Comparison of ENCODE assay signal across 8 mouse cellular contexts in the genomic region with DNA sequence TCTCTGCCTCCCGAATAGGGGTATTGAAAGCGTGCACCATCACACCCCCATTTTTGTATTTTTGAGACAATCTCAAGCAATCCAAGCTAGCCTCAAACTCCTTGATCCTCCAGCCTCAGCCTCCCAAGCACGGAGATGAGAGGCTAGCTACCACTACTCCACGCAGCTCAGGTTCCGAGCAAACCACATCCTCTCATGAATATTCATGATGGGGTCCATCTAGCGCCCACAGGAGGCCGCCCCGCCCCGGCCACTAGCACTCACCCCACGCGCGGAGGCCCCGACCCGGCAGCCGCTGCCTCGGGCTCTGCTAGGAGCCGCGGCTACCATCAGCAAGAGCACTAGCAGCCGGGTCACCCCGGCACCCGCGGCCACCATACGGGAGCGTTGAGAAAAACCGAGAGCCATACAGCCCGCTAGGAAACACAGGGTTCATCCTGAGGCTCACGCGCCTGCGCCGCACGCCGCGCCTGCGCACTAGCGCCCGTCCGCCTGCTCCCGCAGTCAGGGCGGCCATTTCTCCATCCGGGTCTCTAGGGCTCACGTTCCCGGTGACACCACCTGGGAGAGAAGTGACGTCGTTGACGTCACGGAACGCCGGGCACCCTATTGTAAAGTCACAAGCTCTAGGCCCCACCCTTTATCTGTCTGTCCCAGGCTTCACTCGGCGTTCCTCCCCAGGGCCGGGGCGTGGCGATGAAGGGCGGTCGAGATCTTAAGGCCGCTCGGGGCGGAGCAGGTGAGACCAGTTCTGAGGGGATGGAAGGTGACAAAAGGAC. TPM values are rescaled to one million over a fixed set of nuclear protein-coding genes. Genes with fewer than 3 reads are reported as not detected.
A peak's percentile ranks its signal among the peaks of the same experiment; 100 is the strongest.
DNase-seq lines count a peak whose midpoint lies in the region; ATAC-seq and TF ChIP-seq lines count a peak whose summit lies in the region.

A gene (minus strand): TSS at position 538 of the 779 bp plus-strand sequence.
A gene (plus strand): TSS at position 590 of the 779 bp plus-strand sequence.

- H3K36me3 ChIP-seq in G1E (replicated peaks) = peaks cover 45% of the 10 kb centered on the region
- peaks cover 4% of the 10 kb centered on the region for H3K36me3 ChIP-seq in forebrain, embryonic 16.5 days (ENCODE audit: control insufficient read depth, insufficient read depth)
- peaks cover 23% of the 10 kb centered on the region for H3K36me3 ChIP-seq in lung, embryonic 14.5 days (ENCODE audit: insufficient read depth)
- H3K36me3 ChIP-seq in thymus, adult 2 months (ENCODE audit: control insufficient read depth, insufficient read depth, low read length) = no peaks in the 10 kb centered on the region

- intact Hi-C loops in heart, postnatal 36 days (cut with DNase I) = loop anchor here (2.0 kb wide), 1 partner anchor 29 kb away; a partner anchor contains a TSS

- no peaks in the 10 kb centered on the region for H3K27me3 ChIP-seq in G1E (ENCODE audit: insufficient read depth, low read length)
- H3K27me3 ChIP-seq in forebrain, embryonic 16.5 days (replicated peaks; ENCODE audit: control insufficient read depth, insufficient read depth, low read length) = no peaks in the 10 kb centered on the region; the same call in 1 of the 2 replicates
- peaks cover 4% of the 10 kb centered on the region; the same call in 1 of the 2 replicates for H3K27me3 ChIP-seq in lung, embryonic 14.5 days (ENCODE audit: insufficient read depth, low read length)
- no peaks in the 10 kb centered on the region for H3K27me3 ChIP-seq in thymus, adult 2 months (ENCODE audit: control insufficient read depth, insufficient read depth, low read length)

- H3K4me1 ChIP-seq in G1E (ENCODE audit: insufficient read depth, low read depth, low read length) = peaks cover 32% of the 10 kb centered on the region
- H3K4me1 ChIP-seq in forebrain, embryonic 16.5 days (replicated peaks; ENCODE audit: control insufficient read depth, insufficient read depth, low read length) = peaks cover 24% of the 10 kb centered on the region
- peaks cover 7% of the 10 kb centered on the region for H3K4me1 ChIP-seq in lung, embryonic 14.5 days (ENCODE audit: insufficient read depth)
- H3K4me1 ChIP-seq in olfactory bulb, adult 2 months (ENCODE audit: control insufficient read depth, insufficient read depth, low read length) = peaks cover 29% of the 10 kb centered on the region
- peaks cover 17% of the 10 kb centered on the region for H3K4me1 ChIP-seq in thymus, adult 2 months (replicated peaks; ENCODE audit: control insufficient read depth, insufficient read depth, low read length)

- no peaks in the 10 kb centered on the region for H3K9me3 ChIP-seq in G1E (replicated peaks)
- H3K9me3 ChIP-seq in forebrain, embryonic 16.5 days (ENCODE audit: control insufficient read depth, low read length) = no peaks in the 10 kb centered on the region
- H3K9me3 ChIP-seq in lung, embryonic 14.5 days (ENCODE audit: low read depth, low read length) = no peaks in the 10 kb centered on the region

- under 1% methylated on average over 56 of the region's 58 CpGs for WGBS in forebrain, embryonic 16.5 days
- WGBS in lung, embryonic 14.5 days = under 1% methylated on average over 58 of the region's 58 CpGs
- under 1% methylated on average over 58 of the region's 58 CpGs for WGBS in olfactory bulb, adult 2 months
- under 1% methylated on average over 58 of the region's 58 CpGs for WGBS in thymus, adult 2 months

- peak; percentile 97 for ATAC-seq in G1E (ENCODE audit: extremely low read depth, insufficient number of reproducible peaks, low FRiP score, poor library complexity, severe bottlenecking)
- peak; percentile 97 for ATAC-seq in forebrain, embryonic 16.5 days
- peak; percentile 96 for ATAC-seq in lung, embryonic 14.5 days (ENCODE audit: insufficient read depth)

- no peak for TF ChIP-seq CTCF in G1E (IDR thresholded peaks at IDR 0.05; ENCODE audit: low read depth, low read length)
- TF ChIP-seq CTCF in layer of hippocampus, adult 2 months (conservative IDR thresholded peaks at IDR 0.05) = peak; percentile 42
- no peak for TF ChIP-seq CTCF in lung, embryonic 14.5 days (IDR thresholded peaks at IDR 0.05; ENCODE audit: low read depth)
- TF ChIP-seq CTCF in olfactory bulb, adult 2 months (IDR thresholded peaks at IDR 0.05; ENCODE audit: insufficient read depth, low read depth, low read length) = no peak
- peak; percentile 76; the same call in 1 of the 2 replicates for TF ChIP-seq CTCF in thymus, adult 2 months (IDR thresholded peaks at IDR 0.05; ENCODE audit: borderline replicate concordance, control insufficient read depth, extremely low read depth, insufficient read depth, low read length, poor library complexity)

- H3K9ac ChIP-seq in forebrain, embryonic 16.5 days (replicated peaks; ENCODE audit: low read depth, low read length) = peak within 1 kb of the TSS; percentile 97
- H3K9ac ChIP-seq in lung, embryonic 14.5 days = peak within 1 kb of the TSS; percentile 80

- H3K27ac ChIP-seq in forebrain, embryonic 16.5 days (ENCODE audit: low read length) = peak within 1 kb of the TSS; percentile 97
- H3K27ac ChIP-seq in layer of hippocampus, adult 2 months = peak within 1 kb of the TSS; percentile 99
- peak within 1 kb of the TSS; percentile 91 for H3K27ac ChIP-seq in lung, embryonic 14.5 days (ENCODE audit: low read depth)
- peak within 1 kb of the TSS; percentile 86 for H3K27ac ChIP-seq in olfactory bulb, adult 2 months (ENCODE audit: insufficient read depth, low read depth, low read length)
- H3K27ac ChIP-seq in thymus, adult 2 months (ENCODE audit: control insufficient read depth, insufficient read depth, low read length) = peak within 1 kb of the TSS; percentile 75

- peak within 1 kb of the TSS; percentile 85 for H3K4me3 ChIP-seq in G1E (ENCODE audit: low read depth, low read length)
- H3K4me3 ChIP-seq in forebrain, embryonic 16.5 days (replicated peaks; ENCODE audit: low read length) = peak within 1 kb of the TSS; percentile 87
- peak within 1 kb of the TSS; percentile 73 for H3K4me3 ChIP-seq in layer of hippocampus, adult 2 months
- peak within 1 kb of the TSS; percentile 70 for H3K4me3 ChIP-seq in lung, embryonic 14.5 days (ENCODE audit: low read depth, low read length)
- peak within 1 kb of the TSS; percentile 66 for H3K4me3 ChIP-seq in olfactory bulb, adult 2 months (ENCODE audit: insufficient read depth, low read depth, low read length)
- H3K4me3 ChIP-seq in thymus, adult 2 months (ENCODE audit: control insufficient read depth, insufficient read depth, low read length) = peak within 1 kb of the TSS; percentile 73

- peak within 1 kb of the TSS; percentile 93 for H3K4me2 ChIP-seq in forebrain, embryonic 16.5 days (ENCODE audit: low read length)
- peak within 1 kb of the TSS; percentile 94 for H3K4me2 ChIP-seq in lung, embryonic 14.5 days

- TF ChIP-seq POLR2A in olfactory bulb, adult 2 months (IDR thresholded peaks at IDR 0.05; ENCODE audit: insufficient read depth, low read depth, low read length) = peak; percentile 83; the same call in 1 of the 2 replicates
- peak; percentile 76 for TF ChIP-seq POLR2A in thymus, adult 2 months (IDR thresholded peaks at IDR 0.05; ENCODE audit: control insufficient read depth, extremely low read depth, insufficient read depth, low read length, poor library complexity)

- peak; percentile 100 for DNase-seq in G1E (ENCODE audit: low spot score)
- peak; percentile 98 to 99 for DNase-seq in cerebellum, adult 18-20 months
- DNase-seq in heart, postnatal 36 days = peak; percentile 96 to 98
- peak; percentile 97 to 99 for DNase-seq in layer of hippocampus, adult 2 months (ENCODE audit: low spot score in 2 of 2)
- DNase-seq in lung, embryonic 14.5 days = peak; percentile 100
- peak; percentile 97 for DNase-seq in thymus, adult 2 months

RNA-seq across cellular contexts. Expression of the first gene that starts in this region (rescaled TPM):
- total RNA-seq in G1E (2014; fragmentation: Nextera tagmentation) = 33.3 and 33.7 TPM in 2 replicates
- 18.5 and 19.0 TPM in 2 replicates for total RNA-seq in G1E (2017)
- polyA plus RNA-seq in G1E (2012) = 147 and 166 TPM in 2 replicates
- polyA plus RNA-seq in forebrain, embryonic 16.5 days (2015; fragmentation: Nextera tagmentation; extraction: Ambion mirVana) = 120 and 127 TPM in 2 replicates
- 10 to 100 TPM; 87.6 to 87.9 TPM for total RNA-seq in heart, postnatal 36 days (2021)
- 100 to 1,000 TPM; 210 to 220 TPM for total RNA-seq in layer of hippocampus, adult 2 months (2021)
- 122 and 133 TPM in 2 replicates for polyA plus RNA-seq in lung, embryonic 14.5 days (2014; fragmentation: Nextera tagmentation; extraction: Ambion mirVana)
- polyA plus RNA-seq in olfactory bulb, adult 2 months (2012; ENCODE audit: insufficient read depth, insufficient read length, low replicate concordance, missing spikeins) = not detected in 2 replicates
- polyA plus RNA-seq in thymus, adult 2 months (2012; rRNA removed) = 378 and 406 TPM in 2 replicates

RNA-seq across cellular contexts. Expression of the second gene that starts in this region (rescaled TPM):
- 6.8 and 12.7 TPM in 2 replicates for total RNA-seq in G1E (2014; fragmentation: Nextera tagmentation)
- total RNA-seq in G1E (2017) = 1.3 and 5.5 TPM in 2 replicates
- polyA plus RNA-seq in G1E (2012) = 6.9 and 7.4 TPM in 2 replicates
- polyA plus RNA-seq in forebrain, embryonic 16.5 days (2015; fragmentation: Nextera tagmentation; extraction: Ambion mirVana) = 22.2 and 28.9 TPM in 2 replicates
- total RNA-seq in heart, postnatal 36 days (2021) = 1 to 10 TPM; 3.1 to 3.2 TPM
- total RNA-seq in layer of hippocampus, adult 2 months (2021) = 10 to 100 TPM; 19.3 to 23.4 TPM
- polyA plus RNA-seq in lung, embryonic 14.5 days (2014; fragmentation: Nextera tagmentation; extraction: Ambion mirVana) = 9.1 and 11.3 TPM in 2 replicates
- polyA plus RNA-seq in olfactory bulb, adult 2 months (2012; ENCODE audit: insufficient read depth, insufficient read length, low replicate concordance, missing spikeins) = not detected in 2 replicates
- 7.8 and 9.4 TPM in 2 replicates for polyA plus RNA-seq in thymus, adult 2 months (2012; rRNA removed)

Comparison
In these comparisons a context has a peak if more than half of its experiments do, and no peak if none do; other contexts are left out.
1. Peak in every context shown above with its lines: DNase-seq, ATAC-seq, H3K4me3 ChIP-seq and H3K27ac ChIP-seq.
2. CTCF ChIP-seq: peak in layer of hippocampus, adult 2 months (single experiment) and thymus, adult 2 months (single experiment); none in G1E (single experiment), lung, embryonic 14.5 days (single experiment) and olfactory bulb, adult 2 months (single experiment).